Mouse (Mus musculus): ENCODE measurements around the gene Ddhd1.
"Not testable (repeated sequence)": the region's sequence is repeated elsewhere in the genome, so short reads cannot be mapped to it uniquely, and the experiment has no call there.

The Ddhd1 gene

GRCm38 (mm10) chr14:45644202-45644601 is 13.7 kb downstream of the Ddhd1 start:
- DNase-seq: no peak

- no peak for DNase-seq
Measured at GRCm38 (mm10) chr14:45643461-45643860, 14.5 kb downstream of the Ddhd1 start.

GRCm38 (mm10) chr14:45642795-45643194 is 15.1 kb downstream of the Ddhd1 start:
- no peak for DNase-seq

- DNase-seq: no peak
Measured at GRCm38 (mm10) chr14:45642217-45642616, 15.7 kb downstream of the Ddhd1 start.

- DNase-seq: no peak
Measured at GRCm38 (mm10) chr14:45638717-45639116, 19.2 kb downstream of the Ddhd1 start.

- no peak for DNase-seq
Measured at GRCm38 (mm10) chr14:45635496-45635895, 22.4 kb downstream of the Ddhd1 start.

- DNase-seq: no peak
Measured at GRCm38 (mm10) chr14:45632756-45633537, 25.0 kb downstream of the Ddhd1 start.

- DNase-seq: no peak
Measured at GRCm38 (mm10) chr14:45630544-45630943, 27.4 kb downstream of the Ddhd1 start.

GRCm38 (mm10) chr14:45629938-45630337 is 28.0 kb downstream of the Ddhd1 start:
- no peak for DNase-seq

GRCm38 (mm10) chr14:45618351-45618750 is 39.6 kb downstream of the Ddhd1 start:
- no peak for DNase-seq

GRCm38 (mm10) chr14:45616526-45616925 is 41.4 kb downstream of the Ddhd1 start:
- no peak for DNase-seq

GRCm38 (mm10) chr14:45615776-45616175 is 42.2 kb downstream of the Ddhd1 start:
- no peak for DNase-seq

- no peak for DNase-seq
Measured at GRCm38 (mm10) chr14:45614822-45615221, 43.1 kb downstream of the Ddhd1 start.

GRCm38 (mm10) chr14:45614406-45614805 is 43.5 kb downstream of the Ddhd1 start:
- no peak for DNase-seq

- DNase-seq: no peak
Measured at GRCm38 (mm10) chr14:45611654-45612053, 46.3 kb downstream of the Ddhd1 start.

GRCm38 (mm10) chr14:45602002-45602401 is 55.9 kb downstream of the Ddhd1 start:
- DNase-seq: peak; percentile 44

- DNase-seq: no peak
Measured at GRCm38 (mm10) chr14:45600587-45600986, 57.4 kb downstream of the Ddhd1 start.

GRCm38 (mm10) chr14:45597855-45598254 is 60.1 kb downstream of the Ddhd1 start:
- no peak for DNase-seq

- DNase-seq: no peak
Measured at GRCm38 (mm10) chr14:45593261-45593660, 64.7 kb downstream of the Ddhd1 start.

GRCm38 (mm10) chr14:45588403-45588802 is 69.5 kb downstream of the Ddhd1 start:
- no peak for DNase-seq

GRCm38 (mm10) chr14:45587536-45587935 is 70.4 kb downstream of the Ddhd1 start:
- DNase-seq: no peak

- DNase-seq: peak; percentile 9
Measured at GRCm38 (mm10) chr14:45583494-45584027, 74.4 kb downstream of the Ddhd1 start.

- DNase-seq: not testable (repeated sequence)
Measured at GRCm38 (mm10) chr14:45580923-45581827, 76.8 kb downstream of the Ddhd1 start.

Measured in kidney, postnatal 14 days (tissue).